Mouse (Mus musculus) layer of hippocampus, adult 11-12 months (tissue): ENCODE measurements around the gene Rbfox3.

ENCODE experiments used
- DNase-seq: peaks from one replicate; pipeline ENCODE4 v3.0.0; 2022; ENCODE audit warnings: low spot score

The Rbfox3 gene

GRCm38 (mm10) chr11:118550773-118551520, 360.4 kb downstream of the Rbfox3 start:
- no peak for DNase-seq

- DNase-seq = no peak
These were observed 363.2 kb downstream of the Rbfox3 start for GRCm38 (mm10) chr11:118548242-118548641.

GRCm38 (mm10) chr11:118546269-118546668, 365.1 kb downstream of the Rbfox3 start:
- DNase-seq = no peak

GRCm38 (mm10) chr11:118545690-118546089, 365.7 kb downstream of the Rbfox3 start:
- no peak for DNase-seq

- DNase-seq = no peak
These were observed 366.8 kb downstream of the Rbfox3 start for GRCm38 (mm10) chr11:118544564-118544963.

- no peak for DNase-seq
These were observed 368.5 kb downstream of the Rbfox3 start for GRCm38 (mm10) chr11:118542906-118543305.

GRCm38 (mm10) chr11:118540411-118541026, 370.9 kb downstream of the Rbfox3 start:
- DNase-seq = no peak

GRCm38 (mm10) chr11:118538008-118538407, 373.4 kb downstream of the Rbfox3 start:
- DNase-seq = no peak

GRCm38 (mm10) chr11:118534382-118535092, 376.9 kb downstream of the Rbfox3 start:
- DNase-seq = peak; percentile 32

GRCm38 (mm10) chr11:118530313-118530712, 381.1 kb downstream of the Rbfox3 start:
- no peak for DNase-seq

GRCm38 (mm10) chr11:118528761-118529160, 382.6 kb downstream of the Rbfox3 start:
- no peak for DNase-seq

GRCm38 (mm10) chr11:118525059-118525458, 386.3 kb downstream of the Rbfox3 start:
- no peak for DNase-seq

- no peak for DNase-seq
These were observed 387.8 kb downstream of the Rbfox3 start for GRCm38 (mm10) chr11:118523496-118524145.

- no peak for DNase-seq
These were observed 390.5 kb downstream of the Rbfox3 start for GRCm38 (mm10) chr11:118520932-118521331.

- no peak for DNase-seq
These were observed 391.1 kb downstream of the Rbfox3 start for GRCm38 (mm10) chr11:118520251-118520650.

GRCm38 (mm10) chr11:118518743-118519142, 392.7 kb downstream of the Rbfox3 start:
- DNase-seq = no peak

- no peak for DNase-seq
These were observed 393.5 kb downstream of the Rbfox3 start for GRCm38 (mm10) chr11:118517924-118518323.

GRCm38 (mm10) chr11:118512257-118512910, 399.0 kb downstream of the Rbfox3 start:
- no peak for DNase-seq

GRCm38 (mm10) chr11:118511851-118512250, 399.5 kb downstream of the Rbfox3 start:
- DNase-seq = peak; percentile 72

- DNase-seq = no peak
These were observed 403.1 kb downstream of the Rbfox3 start for GRCm38 (mm10) chr11:118508341-118508740.

GRCm38 (mm10) chr11:118507904-118508303, 403.5 kb downstream of the Rbfox3 start:
- DNase-seq = peak; percentile 85

- DNase-seq = no peak
These were observed 404.3 kb downstream of the Rbfox3 start for GRCm38 (mm10) chr11:118507095-118507494.
